Mouse (Mus musculus): ENCODE measurements at regions not wholly inside any gene's neighbourhood (a gene's known extent, or its start where the extent isn't known, plus 50 kb on each side); places are given as distances from the start of the nearest gene placed in this dataset.

GRCm38 (mm10) chr2:160590209-160590910, 55.3 kb upstream of the Top1 start:
- no peaks in the 10 kb centered on the region for H3K36me3 ChIP-seq
- H3K4me2 ChIP-seq, result no peak overlapping the region
- H3K9me3 ChIP-seq, result no peaks in the 10 kb centered on the region
- 38% methylated on average over 13 of the region's 13 CpGs for WGBS
- no peak overlapping the region for H3K9ac ChIP-seq
- H3K27ac ChIP-seq (replicated peaks), result no peak overlapping the region
- H3K27me3 ChIP-seq, result peaks cover 41% of the 10 kb centered on the region
- H3K4me3 ChIP-seq, result no peak overlapping the region
- peaks cover 8% of the 10 kb centered on the region for H3K4me1 ChIP-seq (replicated peaks)
- ATAC-seq (ENCODE audit: low read depth), result no peak

GRCm38 (mm10) chr2:160591446-160592180, 54.1 kb upstream of the Top1 start:
- Histone ChIP-seq H3K36me3 (no peaks in the 10 kb centered on the region), H3K4me1 (replicated peaks) (peaks cover 8% of the 10 kb centered on the region), H3K4me2 (no peak overlapping the region), H3K9ac (no peak overlapping the region), H3K9me3 (no peaks in the 10 kb centered on the region), H3K27ac (replicated peaks) (no peak overlapping the region), H3K27me3 (peaks cover 40% of the 10 kb centered on the region), H3K4me3 (no peak overlapping the region)
- ATAC-seq (ENCODE audit: low read depth), result no peak
- WGBS, result 88% methylated on average over 18 of the region's 18 CpGs

GRCm38 (mm10) chr2:160593035-160593434, 52.7 kb upstream of the Top1 start:
- WGBS, result 2% methylated on average over 2 of the region's 2 CpGs
- ATAC-seq (ENCODE audit: low read depth), result no peak
- no peak overlapping the region for H3K27ac ChIP-seq (replicated peaks)
- peaks cover 39% of the 10 kb centered on the region for H3K27me3 ChIP-seq
- H3K36me3 ChIP-seq, result no peaks in the 10 kb centered on the region
- no peak overlapping the region for H3K9ac ChIP-seq
- H3K4me2 ChIP-seq, result no peak overlapping the region
- H3K4me3 ChIP-seq, result no peak overlapping the region
- H3K4me1 ChIP-seq (replicated peaks), result peaks cover 8% of the 10 kb centered on the region
- no peaks in the 10 kb centered on the region for H3K9me3 ChIP-seq
